Mouse (Mus musculus): Measurements from ENCODE around the gene Kctd6. TPM values are rescaled to one million over a fixed set of nuclear protein-coding genes. Genes with fewer than 3 reads are reported as not detected.

The Kctd6 gene
- total RNA-seq, 4 experiments from 2014 or later: 15.1 to 22.2 (median 18.1) TPM

DNA sequence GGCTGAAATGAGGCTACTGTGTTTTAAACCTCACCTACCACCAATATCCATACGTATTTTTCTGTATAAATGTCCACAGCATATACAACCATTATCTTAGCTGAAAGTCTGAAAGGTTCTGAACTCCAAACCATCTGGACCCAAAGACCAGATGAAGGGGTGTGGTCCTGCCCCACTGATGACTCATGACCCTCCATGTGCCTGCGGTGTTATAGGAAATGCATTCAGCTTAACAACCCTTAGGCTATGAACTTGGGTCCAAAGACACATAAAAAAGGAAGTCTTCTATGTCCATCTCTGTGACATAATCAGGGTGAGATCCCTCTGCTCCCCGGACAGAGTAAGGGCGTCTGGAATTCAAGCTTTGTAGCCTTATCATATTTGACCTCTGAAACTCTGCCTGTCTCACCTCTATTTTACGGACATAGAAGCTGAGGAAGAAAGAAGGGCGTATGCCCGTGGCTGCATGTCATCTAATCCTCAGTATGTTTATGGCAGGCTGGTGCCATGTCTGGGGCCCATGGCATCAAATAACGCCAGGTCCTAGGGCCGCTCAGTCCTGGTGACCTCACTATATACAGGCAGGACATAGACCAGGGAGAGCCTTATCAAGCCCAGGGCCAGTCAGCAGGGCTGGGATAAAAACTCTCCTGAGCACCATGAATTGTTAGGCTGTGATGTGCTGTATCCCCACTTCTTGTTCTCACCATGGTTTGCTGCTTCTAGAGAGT lies 36.4 kb downstream of the Kctd6 start:
- DNase-seq: no peak

DNA sequence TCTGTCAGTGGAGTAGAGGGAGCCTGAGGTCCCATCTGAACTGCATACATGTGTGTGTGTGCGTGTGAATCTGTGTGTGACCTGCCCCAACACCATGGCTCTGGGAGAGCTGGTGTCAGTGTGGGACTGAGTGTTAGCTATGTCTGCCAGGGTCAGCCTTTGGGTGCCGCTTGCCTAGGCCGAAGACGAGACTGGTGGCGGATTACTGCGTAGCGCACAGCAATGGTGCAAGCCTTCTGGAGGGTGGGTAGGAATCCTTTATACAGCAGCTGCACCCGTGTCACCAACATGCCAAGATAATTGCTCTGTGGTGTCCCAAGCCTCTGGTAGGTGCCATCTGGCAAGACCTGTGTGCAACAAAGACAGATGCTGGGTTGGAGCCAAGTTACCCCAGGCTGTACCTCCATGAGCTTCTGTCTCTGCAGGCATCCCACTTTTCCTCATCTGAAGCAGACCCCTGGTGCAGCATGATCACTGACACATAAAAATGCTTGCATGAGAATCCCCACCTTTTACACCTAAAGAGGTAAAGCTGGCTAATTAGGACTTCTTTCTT lies 37.5 kb downstream of the Kctd6 start:
- no peak for DNase-seq

- DNase-seq: peak; percentile 22
Measured at GRCm38 (mm10) chr14:8255076-8255729, 41.3 kb downstream of the Kctd6 start.

DNA sequence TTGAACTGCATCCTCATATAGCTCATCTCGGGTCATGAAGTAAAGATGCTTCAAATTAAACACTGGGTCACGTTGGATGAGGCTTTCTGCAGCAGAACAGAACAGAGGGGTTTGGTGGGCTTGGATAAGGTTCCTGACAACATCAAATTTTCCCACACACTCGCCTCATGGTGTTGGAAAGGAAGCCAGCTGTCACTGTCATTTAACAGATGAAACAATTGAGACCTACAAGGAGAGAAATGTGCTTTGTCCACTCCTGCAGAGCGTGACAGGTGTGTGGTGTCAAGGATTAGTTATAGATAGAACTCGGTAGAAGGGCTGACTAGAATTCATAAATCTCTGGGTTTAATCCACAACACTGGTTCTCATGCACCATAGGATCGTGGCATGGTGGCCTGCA lies 42.1 kb downstream of the Kctd6 start:
- no peak for DNase-seq

GRCm38 (mm10) chr14:8256881-8257280 lies 42.9 kb downstream of the Kctd6 start:
- DNase-seq: no peak

- no peak for DNase-seq
Measured at GRCm38 (mm10) chr14:8257521-8258334, 43.8 kb downstream of the Kctd6 start.

DNA sequence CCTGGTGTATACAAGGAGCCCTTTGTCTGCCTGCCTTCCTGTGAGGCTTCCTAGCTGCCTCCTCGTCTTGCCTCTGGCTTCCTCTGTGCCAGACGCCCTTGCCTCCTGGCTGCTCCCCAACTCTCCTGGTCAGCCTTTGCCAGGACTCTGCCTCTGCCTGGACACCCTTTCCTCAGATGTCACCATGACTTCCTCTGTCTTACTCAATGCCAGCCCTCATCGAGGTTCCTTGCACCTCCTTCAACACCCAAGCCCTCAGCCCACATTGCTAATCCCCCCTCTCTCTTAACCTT lies 44.3 kb downstream of the Kctd6 start:
- peak; percentile 13 for DNase-seq

- no peak for DNase-seq
Measured at GRCm38 (mm10) chr14:8258752-8259151, 44.8 kb downstream of the Kctd6 start.

- no peak for DNase-seq
Measured at GRCm38 (mm10) chr14:8259166-8259565, 45.2 kb downstream of the Kctd6 start, which contains the start of gene Acox2. TSS of gene Acox2 (minus strand) at chr14:8259353.

DNA sequence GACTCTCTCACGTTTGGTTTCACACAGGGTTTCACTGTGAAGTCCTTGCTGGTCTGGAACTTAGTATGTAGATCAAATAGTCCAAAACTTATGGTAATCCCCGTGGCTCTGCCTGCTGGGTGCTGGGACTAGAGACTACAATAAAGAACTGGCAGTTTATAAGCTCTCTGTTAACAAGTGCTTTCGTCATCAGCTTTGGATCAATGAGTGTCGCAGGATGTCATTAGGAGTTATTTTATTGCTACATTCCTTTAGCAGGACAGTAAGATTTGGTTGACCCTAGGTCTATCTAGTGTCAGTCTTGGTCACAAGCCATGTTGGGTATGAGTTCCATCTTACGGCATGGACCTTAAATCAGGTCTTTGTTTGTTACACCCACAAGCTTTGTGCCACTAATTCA lies 46.3 kb downstream of the Kctd6 start:
- DNase-seq: no peak

- DNase-seq: no peak
Measured at GRCm38 (mm10) chr14:8262242-8262641, 48.3 kb downstream of the Kctd6 start.

DNA sequence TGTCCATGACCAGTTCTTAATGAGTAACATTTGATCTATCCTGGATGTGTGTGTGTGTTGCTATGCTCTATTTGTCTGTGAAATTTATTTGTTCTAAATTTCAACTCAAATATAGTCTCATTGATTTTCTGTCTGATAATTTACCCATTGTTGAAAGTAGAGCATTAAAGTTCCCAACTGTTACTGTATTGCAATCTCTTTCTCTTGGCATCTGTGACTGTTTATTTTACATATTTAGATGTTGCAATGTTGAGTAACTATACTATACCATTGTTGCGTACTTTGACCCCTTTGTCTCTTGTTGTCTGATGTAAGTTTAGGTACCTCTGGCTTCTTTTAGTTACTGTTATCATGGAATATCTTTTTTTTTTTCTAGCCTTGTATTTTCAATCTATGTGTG lies 50.4 kb downstream of the Kctd6 start:
- DNase-seq: no peak

DNA sequence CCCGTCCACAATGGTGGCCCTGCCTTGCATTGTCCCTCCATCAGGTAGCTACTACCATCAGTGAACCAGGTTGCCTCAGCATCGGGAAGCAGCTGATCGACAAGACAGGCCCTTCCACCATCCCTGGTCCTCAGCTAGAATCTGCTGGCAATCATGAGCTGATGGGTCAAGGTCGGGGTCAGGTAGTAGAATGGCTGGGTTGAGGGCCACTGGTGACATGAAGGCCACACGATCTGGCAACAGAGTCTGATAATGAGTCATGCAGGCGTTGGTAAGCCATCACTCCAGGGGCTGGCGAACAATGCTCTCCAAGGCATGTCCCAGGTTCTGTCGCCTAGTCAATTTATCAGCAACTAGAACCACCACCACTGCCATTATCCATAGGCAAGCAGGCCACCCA lies 57.3 kb downstream of the Kctd6 start:
- peak; percentile 29 for DNase-seq

Other genes with a start within 250 kb of the Kctd6 start
- under 1 TPM; 0.37 to 0.78 (median 0.55) TPM for gene Dnase1l3, start 219.6 kb upstream of the Kctd6 start, total RNA-seq (2022)
- 100 to 1,000 TPM in 2 of 4 experiments, 10 to 100 TPM in 2; 87.1 to 147 (median 102) TPM for gene Abhd6, start 211.2 kb upstream of the Kctd6 start, total RNA-seq (2022)
- 10 to 100 TPM; 35.2 to 44.8 (median 41.3) TPM for gene Rpp14, start 133.8 kb upstream of the Kctd6 start, total RNA-seq (2022)
- 10 to 100 TPM; 62.3 to 72.3 (median 68.1) TPM for gene Pxk, start 115.9 kb upstream of the Kctd6 start, total RNA-seq (2022)
- gene Pdhb, start 41.1 kb upstream of the Kctd6 start, total RNA-seq (2022): 100 to 1,000 TPM; 184 to 265 (median 230) TPM
- gene Acox2, start 45.2 kb downstream of the Kctd6 start, total RNA-seq (2022): under 1 TPM in 3 of 4 experiments, not detected in 1; 0.21 to 0.46 (median 0.26) TPM
- gene Fam107a, start 103.9 kb downstream of the Kctd6 start, total RNA-seq (2022): 1 to 10 TPM; 3.7 to 6.7 (median 5.6) TPM
- not detected for gene Oit1, start 164.6 kb downstream of the Kctd6 start, total RNA-seq (2022)

Data from adrenal gland, adult 8-10 months (tissue).